Mouse (Mus musculus): ENCODE measurements around the gene Lsr.

Lsr gene

GRCm38 (mm10) chr7:30973251-30973500, at the start of gene Lsr:
Gene Lsr (minus strand): TSS chr7:30973464.
- no peak for DNase-seq (ENCODE audit: low spot score in 2 of 2)

GRCm38 (mm10) chr7:31017104-31017901, 44.0 kb upstream of the Lsr start:
- no peak for DNase-seq (ENCODE audit: low spot score in 2 of 2)

GRCm38 (mm10) chr7:31012971-31013370, 39.7 kb upstream of the Lsr start:
- no peak for DNase-seq (ENCODE audit: low spot score in 2 of 2)

GRCm38 (mm10) chr7:31008889-31009288, 35.6 kb upstream of the Lsr start:
- no peak for DNase-seq (ENCODE audit: low spot score in 2 of 2)

- DNase-seq (ENCODE audit: low spot score in 2 of 2) = no peak
Measured at GRCm38 (mm10) chr7:31008175-31008574, 34.9 kb upstream of the Lsr start.

- DNase-seq (ENCODE audit: low spot score in 2 of 2) = no peak
Measured at GRCm38 (mm10) chr7:31007775-31008174, 34.5 kb upstream of the Lsr start.

- DNase-seq (ENCODE audit: low spot score in 2 of 2) = no peak
Measured at GRCm38 (mm10) chr7:31002650-31003049, 29.4 kb upstream of the Lsr start.

GRCm38 (mm10) chr7:31000505-31001020, 27.3 kb upstream of the Lsr start:
- peak in 1 of 2 experiments; percentile 36 for DNase-seq (ENCODE audit: low spot score in 2 of 2)

GRCm38 (mm10) chr7:30996491-30996890, 23.2 kb upstream of the Lsr start:
- no peak for DNase-seq (ENCODE audit: low spot score in 2 of 2)

- no peak for DNase-seq (ENCODE audit: low spot score in 2 of 2)
Measured at GRCm38 (mm10) chr7:30993986-30994385, 20.7 kb upstream of the Lsr start.

- DNase-seq (ENCODE audit: low spot score in 2 of 2) = no peak
Measured at GRCm38 (mm10) chr7:30992148-30992547, 18.9 kb upstream of the Lsr start.

- no peak for DNase-seq (ENCODE audit: low spot score in 2 of 2)
Measured at GRCm38 (mm10) chr7:30988519-30989162, 15.4 kb upstream of the Lsr start.

GRCm38 (mm10) chr7:30985357-30985756, 12.1 kb upstream of the Lsr start:
- DNase-seq (ENCODE audit: low spot score in 2 of 2) = no peak

- no peak for DNase-seq (ENCODE audit: low spot score in 2 of 2)
Measured at GRCm38 (mm10) chr7:30981703-30982102, 8.4 kb upstream of the Lsr start.

GRCm38 (mm10) chr7:30973501-30974289, 431 bp upstream of the Lsr start, which contains the start of gene Fam187b:
Gene Fam187b (plus strand): TSS chr7:30973790.
- peak; percentile 77 to 84 for DNase-seq (ENCODE audit: low spot score in 2 of 2)

- DNase-seq (ENCODE audit: low spot score in 2 of 2) = no peak
Measured at GRCm38 (mm10) chr7:30972426-30973250, 626 bp downstream of the Lsr start.

GRCm38 (mm10) chr7:30971901-30972300, 1.4 kb downstream of the Lsr start:
- DNase-seq (ENCODE audit: low spot score in 2 of 2) = no peak

- no peak for DNase-seq (ENCODE audit: low spot score in 2 of 2)
Measured at GRCm38 (mm10) chr7:30969174-30969573, 4.1 kb downstream of the Lsr start.

- DNase-seq (ENCODE audit: low spot score in 2 of 2) = no peak
Measured at GRCm38 (mm10) chr7:30968611-30969010, 4.7 kb downstream of the Lsr start.

GRCm38 (mm10) chr7:30966657-30967056, 6.6 kb downstream of the Lsr start:
- no peak for DNase-seq (ENCODE audit: low spot score in 2 of 2)

GRCm38 (mm10) chr7:30965677-30966076, 7.6 kb downstream of the Lsr start:
- DNase-seq (ENCODE audit: low spot score in 2 of 2) = no peak

GRCm38 (mm10) chr7:30964366-30964765, 8.9 kb downstream of the Lsr start:
- no peak for DNase-seq (ENCODE audit: low spot score in 2 of 2)
